Mouse (Mus musculus) C2C12 (cell line): ENCODE results near the gene Nme1. TPM values are rescaled to one million over a fixed set of nuclear protein-coding genes. Genes with fewer than 3 reads are reported as not detected.

Experiments
- H3K27me3 ChIP-seq: one replicate; pipeline ENCODE4 v1.6.1; 2011; ENCODE audit not compliant: control insufficient read depth, insufficient read depth, insufficient read length
- H3K36me3 ChIP-seq: one replicate; pipeline ENCODE4 v1.6.1; 2011; ENCODE audit not compliant: control insufficient read depth, insufficient read depth
- H3K4me3 ChIP-seq: one replicate; pipeline ENCODE4 v1.5.1; 2011; ENCODE audit warnings: mild to moderate bottlenecking, control low read depth; ENCODE audit not compliant: poor library complexity, insufficient read depth, severe bottlenecking
- H3K79me2 ChIP-seq: one replicate; pipeline ENCODE4 v1.6.1; 2011; ENCODE audit not compliant: control insufficient read depth, insufficient read depth
- H3K79me3 ChIP-seq: one replicate; pipeline ENCODE4 v1.6.1; 2011; ENCODE audit warnings: low read depth, control low read depth
- H3ac ChIP-seq: one replicate; pipeline ENCODE3; 2011; ENCODE audit warnings: low read depth; ENCODE audit not compliant: control insufficient read depth, insufficient read length
- CEBPB ChIP-seq: IDR thresholded peaks from one replicate; pipeline ENCODE4 v1.6.1; 2011; ENCODE audit warnings: low read depth, mild to moderate bottlenecking, control low read depth, moderate library complexity
- CTCF ChIP-seq: IDR thresholded peaks from one replicate; pipeline ENCODE4 v1.5.1; 2011; ENCODE audit not compliant: control insufficient read depth, insufficient read depth, insufficient read length
- FOSL1 ChIP-seq: IDR thresholded peaks from one replicate; pipeline ENCODE4 v1.8.0; 2011; ENCODE audit warnings: mild to moderate bottlenecking, low read length; ENCODE audit not compliant: poor library complexity, insufficient read depth, severe bottlenecking
- MAX ChIP-seq: IDR thresholded peaks from one replicate; pipeline ENCODE4 v1.6.1; 2011; ENCODE audit warnings: mild to moderate bottlenecking, control low read depth
- MYOD1 ChIP-seq: IDR thresholded peaks from one replicate; pipeline ENCODE4 v1.6.1; 2011; ENCODE audit warnings: low read depth; ENCODE audit not compliant: control insufficient read depth, insufficient read length
- MYOG ChIP-seq: IDR thresholded peaks from one replicate; pipeline ENCODE4 v1.6.1; 2011; ENCODE audit not compliant: control insufficient read depth, insufficient read length; ENCODE audit errors: extremely low read depth
- USF1 ChIP-seq: IDR thresholded peaks from one replicate; pipeline ENCODE4 v1.6.1; 2011; ENCODE audit warnings: low read depth, mild to moderate bottlenecking, control low read depth, moderate library complexity
- polyA plus RNA-seq: library from polyadenylated mRNA; unstranded; fragments of >200 nt; fragmentation: generic; extraction: Trizol; gene quantifications from one replicate; pipeline ENCODE4 v1.2.1, GENCODE M21; 2012; ENCODE audit warnings: missing spikeins

Nme1 gene
- polyA plus RNA-seq, 1 experiment = 109 TPM

DNA sequence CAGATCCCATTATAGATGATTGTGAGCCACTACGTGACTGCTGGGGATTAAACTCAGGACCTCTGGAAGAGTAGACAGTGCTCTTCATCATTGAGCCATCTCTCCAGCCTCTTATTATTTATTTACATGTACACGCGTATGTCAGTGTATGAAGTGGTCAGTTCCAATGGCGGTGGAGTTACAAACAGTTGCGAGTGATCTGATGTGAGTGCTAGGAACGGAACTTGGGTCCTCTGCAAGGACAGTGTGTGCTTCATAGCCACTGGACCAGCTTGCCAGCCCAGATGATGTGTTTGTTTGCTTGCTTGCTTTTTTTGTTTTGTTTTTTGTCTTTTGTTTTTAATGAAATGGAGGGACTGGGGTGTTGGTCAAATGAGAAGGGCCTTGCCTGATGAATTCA is 850 bp upstream of the Nme1 start:
- H3ac ChIP-seq = no peak overlapping the region
- no peak for TF ChIP-seq CTCF
- no peak for TF ChIP-seq USF1
- TF ChIP-seq MAX = no peak
- no peak for TF ChIP-seq MYOD1
- TF ChIP-seq MYOG = no peak
- no peak for TF ChIP-seq CEBPB
- TF ChIP-seq FOSL1 = no peak
- no peak overlapping the region for H3K4me3 ChIP-seq

DNA sequence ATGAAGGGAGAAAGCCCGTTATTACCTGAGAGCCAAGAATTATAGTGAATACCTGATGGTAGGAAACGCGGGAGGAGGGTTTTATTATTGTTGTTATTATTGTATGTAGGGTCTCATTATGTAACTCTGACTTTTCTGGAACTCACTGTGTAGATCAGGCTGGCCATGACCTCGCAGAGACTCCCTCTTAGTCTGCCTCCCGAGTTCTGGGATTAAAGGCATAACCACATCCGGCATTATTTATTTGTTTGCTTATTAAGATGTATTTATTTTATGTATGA is 467 bp upstream of the Nme1 start:
- H3ac ChIP-seq = no peak overlapping the region
- H3K79me3 ChIP-seq = peaks cover 38% of the 10 kb centered on the region
- H3K27me3 ChIP-seq = no peaks in the 10 kb centered on the region
- peaks cover 28% of the 10 kb centered on the region for H3K36me3 ChIP-seq
- TF ChIP-seq MAX (no peak), MYOD1 (no peak)
- no peak overlapping the region for H3K4me3 ChIP-seq
- H3K79me2 ChIP-seq = peaks cover 43% of the 10 kb centered on the region

More for the DNA sequence above, 850 bp upstream of the Nme1 start:
- Histone ChIP-seq H3K79me2 (peaks cover 40% of the 10 kb centered on the region), H3K27me3 (no peaks in the 10 kb centered on the region), H3K79me3 (peaks cover 34% of the 10 kb centered on the region), H3K36me3 (peaks cover 24% of the 10 kb centered on the region)

DNA sequence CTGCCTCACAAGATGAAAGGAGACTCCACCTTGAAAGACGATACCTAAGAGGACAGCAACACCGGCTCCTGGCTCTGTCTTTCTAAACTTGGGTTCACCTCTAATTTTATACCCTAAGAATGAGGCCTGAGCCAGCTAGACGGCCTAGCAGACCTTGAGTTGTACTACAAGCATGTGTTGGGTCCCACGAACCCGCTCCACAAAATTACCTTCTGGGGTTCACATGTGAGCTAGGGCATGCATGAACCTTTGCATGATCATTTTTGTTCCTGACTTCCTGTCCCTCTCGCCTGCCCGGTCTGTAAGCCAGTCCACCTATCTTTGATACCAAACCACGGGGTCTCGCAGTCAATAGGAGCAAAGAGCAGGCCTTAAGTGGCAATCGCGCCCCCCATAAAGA is 940 bp downstream of the Nme1 start:
- Histone ChIP-seq H3K79me3 (peaks cover 42% of the 10 kb centered on the region), H3K79me2 (peaks cover 57% of the 10 kb centered on the region), H3K36me3 (peaks cover 42% of the 10 kb centered on the region), H3K4me3 (peak overlapping the region; percentile 43), H3K27me3 (no peaks in the 10 kb centered on the region), H3ac (peak overlapping the region; percentile 96)
- no peak for TF ChIP-seq MYOG
- TF ChIP-seq USF1 = no peak
- TF ChIP-seq CEBPB = no peak
- TF ChIP-seq MYOD1 = no peak
- TF ChIP-seq FOSL1 = no peak
- TF ChIP-seq CTCF = no peak
- no peak for TF ChIP-seq MAX

DNA sequence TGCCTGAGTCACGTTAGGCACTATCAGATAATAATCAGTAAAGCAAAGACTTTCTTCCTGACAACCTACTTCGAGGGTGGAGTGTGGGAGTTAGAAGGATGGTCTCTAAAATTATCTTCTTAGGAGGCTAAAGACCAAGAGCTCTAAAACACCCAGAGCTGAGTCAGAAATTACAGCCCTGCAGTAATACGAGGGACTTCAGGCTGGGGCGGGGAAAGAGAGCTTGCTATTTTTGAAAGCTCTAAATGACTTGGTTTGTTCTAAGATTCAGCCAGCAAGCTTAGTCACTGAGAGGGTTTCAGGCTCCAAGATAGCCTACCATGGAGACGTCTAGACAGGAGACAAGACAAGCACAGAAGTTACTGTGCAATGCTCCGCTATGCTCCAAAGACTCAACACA is 2.9 kb downstream of the Nme1 start:
- peaks cover 60% of the 10 kb centered on the region for H3K36me3 ChIP-seq
- H3K27me3 ChIP-seq = no peaks in the 10 kb centered on the region
- peaks cover 50% of the 10 kb centered on the region for H3K79me3 ChIP-seq
- no peak overlapping the region for H3ac ChIP-seq
- no peak overlapping the region for H3K4me3 ChIP-seq
- peaks cover 75% of the 10 kb centered on the region for H3K79me2 ChIP-seq
- no peak for TF ChIP-seq CTCF

DNA sequence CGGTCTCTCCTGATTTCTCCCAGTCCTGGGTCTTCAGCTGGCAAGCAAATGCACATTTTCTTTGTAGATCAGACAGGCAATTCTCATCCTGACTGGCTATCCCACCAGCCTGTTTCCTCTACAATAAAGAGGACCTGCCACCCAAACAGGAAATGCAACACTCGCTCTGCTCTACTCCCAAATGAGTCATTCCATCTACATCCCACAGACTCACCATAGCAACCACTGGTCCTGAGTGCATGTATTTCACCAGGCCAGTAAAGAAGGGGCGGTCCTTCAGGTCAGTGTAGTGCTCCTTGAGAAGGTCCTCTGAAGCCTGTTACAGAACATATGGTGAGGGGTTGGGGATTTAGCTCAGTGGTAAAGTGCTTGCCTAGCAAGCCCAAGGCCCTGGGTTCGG is 5.3 kb downstream of the Nme1 start:
- Histone ChIP-seq H3K4me3 (no peak overlapping the region), H3K79me3 (peaks cover 50% of the 10 kb centered on the region), H3K36me3 (peaks cover 79% of the 10 kb centered on the region), H3K79me2 (peaks cover 74% of the 10 kb centered on the region), H3ac (no peak overlapping the region), H3K27me3 (no peaks in the 10 kb centered on the region)
- TF ChIP-seq FOSL1 (no peak), USF1 (no peak), CEBPB (no peak), MYOD1 (no peak), CTCF (no peak), MYOG (no peak), MAX (no peak)

DNA sequence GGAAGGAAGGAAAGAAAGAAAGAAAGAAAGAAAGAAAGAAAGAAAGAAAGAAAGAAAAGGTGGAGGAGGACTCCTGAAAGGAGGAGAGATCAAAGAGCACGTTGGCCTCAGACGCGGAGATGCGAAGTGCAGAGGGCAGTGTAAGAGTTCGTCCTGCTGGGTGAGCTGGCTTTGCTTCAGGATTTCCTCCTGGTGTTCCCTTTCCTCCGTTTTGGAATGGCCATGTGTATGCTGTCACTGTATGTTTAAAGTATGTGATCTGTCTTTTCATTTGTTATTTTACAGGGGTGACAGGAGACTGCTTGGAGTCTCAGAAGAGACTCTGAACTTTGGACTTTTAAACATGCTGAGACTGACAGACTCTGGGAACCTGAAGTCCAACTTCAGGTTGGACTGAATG is 6.8 kb downstream of the Nme1 start:
- Histone ChIP-seq H3K79me3 (peaks cover 35% of the 10 kb centered on the region), H3ac (no peak overlapping the region), H3K4me3 (no peak overlapping the region), H3K36me3 (peaks cover 91% of the 10 kb centered on the region), H3K27me3 (no peaks in the 10 kb centered on the region), H3K79me2 (peaks cover 59% of the 10 kb centered on the region)
- TF ChIP-seq CTCF = no peak
- no peak for TF ChIP-seq MAX
